Comparison of ENCODE assay signal across 9 mouse cellular contexts in the genomic region with DNA sequence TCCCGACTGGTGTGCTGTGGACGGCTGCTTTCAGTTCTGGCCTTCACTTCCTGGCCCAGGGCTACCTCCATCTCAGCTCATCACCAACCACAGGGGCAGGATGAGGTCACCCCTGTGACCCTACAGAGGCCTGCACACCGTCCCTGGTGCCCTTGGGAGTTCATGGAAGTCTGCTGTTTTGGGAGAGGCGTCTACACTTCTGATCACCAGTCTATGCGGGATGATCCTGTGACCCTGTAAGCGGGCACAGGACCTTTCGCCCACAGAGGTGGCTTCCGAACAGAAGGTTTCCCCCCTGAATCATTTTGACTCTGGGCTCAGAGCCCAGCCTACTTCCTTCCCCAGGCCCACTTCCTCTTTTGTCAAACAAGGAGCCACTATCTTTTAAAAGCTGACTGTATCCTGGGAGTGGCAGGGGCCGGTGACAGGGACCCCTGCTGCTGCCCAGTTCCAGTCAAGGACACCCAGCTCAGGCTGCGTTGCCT. TPM values are rescaled to one million over a fixed set of nuclear protein-coding genes. Genes with fewer than 3 reads are reported as not detected.
A peak's percentile ranks its signal among the peaks of the same experiment; 100 is the strongest.
DNase-seq lines count a peak whose midpoint lies in the region; ATAC-seq and TF ChIP-seq lines count a peak whose summit lies in the region.
"Had no signal": no experiment of that assay in that cellular context is flagged by ENCODE, and none has a peak within 500 bp of the region (broad histone marks: within the 10 kb centered on the region; RNA-seq: fewer than 3 reads in every experiment).

No protein-coding gene starts in this region.

- peak; percentile 62 for ATAC-seq in monocyte, adult 5-6 weeks (replicated peaks; ENCODE audit: insufficient number of reproducible peaks, low FRiP score, low TSS enrichment, poor library complexity, severe bottlenecking)
- ATAC-seq in hindbrain, postnatal 0 days, result no peak

- H3K9ac ChIP-seq in hindbrain, postnatal 0 days (replicated peaks; ENCODE audit: low read length), result no peak overlapping the region

- no peak overlapping the region for H3K27ac ChIP-seq in hindbrain, postnatal 0 days

- peak; percentile 39 for DNase-seq in CD4-positive, CD25-positive, alpha-beta regulatory T cell, adult 2 months (ENCODE audit: low read depth, low spot score)
- peak; percentile 71 for DNase-seq in ZHBTc4 (ENCODE audit: low read depth, low spot score)
- peak; percentile 61 for DNase-seq in kidney, postnatal 14 days
- DNase-seq in right cerebral cortex, postnatal 14 days, result no peak
- no peak for DNase-seq in ovary, postnatal 36 days (ENCODE audit: low spot score)
- no peak for DNase-seq in hindbrain, postnatal 0 days (ENCODE audit: low spot score)
- DNase-seq in layer of hippocampus, adult 18-20 months (ENCODE audit: low spot score in 2 of 2), result no peak
- DNase-seq: layer of hippocampus, postnatal 36 days had no signal

- H3K36me3 ChIP-seq in hindbrain, postnatal 0 days (ENCODE audit: insufficient read depth, low read length), result no peaks in the 10 kb centered on the region

- H3K4me3 ChIP-seq in hindbrain, postnatal 0 days (ENCODE audit: low read length), result no peak overlapping the region

- H3K4me2 ChIP-seq in hindbrain, postnatal 0 days (ENCODE audit: low read depth, low read length), result no peak overlapping the region

- 64% methylated on average over 10 of the region's 10 CpGs for WGBS in hindbrain, postnatal 0 days

- H3K4me1 ChIP-seq in hindbrain, postnatal 0 days (ENCODE audit: insufficient read depth, low read length), result no peaks in the 10 kb centered on the region

- no peaks in the 10 kb centered on the region for H3K9me3 ChIP-seq in hindbrain, postnatal 0 days (ENCODE audit: low read length)

- no peaks in the 10 kb centered on the region for H3K27me3 ChIP-seq in hindbrain, postnatal 0 days (ENCODE audit: insufficient read depth, low read length)

- no peak for TF ChIP-seq CTCF in hindbrain, postnatal 0 days (IDR thresholded peaks at IDR 0.05; ENCODE audit: low read depth)

RNA-seq across cellular contexts. Expression of gene Ceacam16, which starts 10.1 kb away (rescaled TPM):
- 0.39 TPM in 1 of 3 replicates, not detected in the others for total RNA-seq in monocyte, adult 5-6 weeks (2017)
- total RNA-seq in hindbrain, postnatal 0 days (2014; rRNA removed), result not detected in 2 replicates
- 0.86 and 0.89 TPM in 2 replicates for polyA plus RNA-seq in hindbrain, postnatal 0 days (2015; fragmentation: Nextera tagmentation; extraction: Ambion mirVana)
- not detected for total RNA-seq in layer of hippocampus, adult 18-20 months (2021)
- total RNA-seq: layer of hippocampus, postnatal 36 days had no signal

RNA-seq across cellular contexts. Expression of gene Ceacam19, which starts 16.6 kb away (rescaled TPM):
- 0.38 to 1.2 TPM (median 0.75 TPM) in 3 replicates for total RNA-seq in monocyte, adult 5-6 weeks (2017)
- not detected in 2 replicates for total RNA-seq in hindbrain, postnatal 0 days (2014; rRNA removed)
- not detected in 2 replicates for polyA plus RNA-seq in hindbrain, postnatal 0 days (2015; fragmentation: Nextera tagmentation; extraction: Ambion mirVana)
- total RNA-seq in layer of hippocampus, adult 18-20 months (2021), result not detected
- total RNA-seq: layer of hippocampus, postnatal 36 days had no signal

RNA-seq across cellular contexts. Expression of gene Gm19345, which starts 19.4 kb away (rescaled TPM):
- not detected in 3 replicates for total RNA-seq in monocyte, adult 5-6 weeks (2017)
- 41.5 and 53.7 TPM in 2 replicates for total RNA-seq in hindbrain, postnatal 0 days (2014; rRNA removed)
- polyA plus RNA-seq in hindbrain, postnatal 0 days (2015; fragmentation: Nextera tagmentation; extraction: Ambion mirVana), result 14.6 and 16.1 TPM in 2 replicates
- 1 to 10 TPM; 1.2 to 2.3 TPM for total RNA-seq in layer of hippocampus, adult 18-20 months (2021)

RNA-seq across cellular contexts. Expression of gene Bcl3, which starts 48.6 kb away (rescaled TPM):
- 13.7 to 16.6 TPM (median 13.9 TPM) in 3 replicates for total RNA-seq in monocyte, adult 5-6 weeks (2017)
- total RNA-seq in hindbrain, postnatal 0 days (2014; rRNA removed), result 0.40 and 0.89 TPM in 2 replicates
- polyA plus RNA-seq in hindbrain, postnatal 0 days (2015; fragmentation: Nextera tagmentation; extraction: Ambion mirVana), result 0.66 and 1.1 TPM in 2 replicates
- 1 to 10 TPM in 1 of 2 experiments, under 1 TPM in 1; 0.27 to 1.1 TPM for total RNA-seq in layer of hippocampus, adult 18-20 months (2021)

RNA-seq across cellular contexts. Expression of gene Pvr, which starts 49.8 kb away (rescaled TPM):
- 8.2 to 13.6 TPM (median 12.2 TPM) in 3 replicates for total RNA-seq in monocyte, adult 5-6 weeks (2017)
- 9.2 and 11.7 TPM in 2 replicates for total RNA-seq in hindbrain, postnatal 0 days (2014; rRNA removed)
- 6.1 and 7.0 TPM in 2 replicates for polyA plus RNA-seq in hindbrain, postnatal 0 days (2015; fragmentation: Nextera tagmentation; extraction: Ambion mirVana)
- 10 to 100 TPM; 12.4 to 12.8 TPM for total RNA-seq in layer of hippocampus, adult 18-20 months (2021)

Comparison
In these comparisons a context has a peak if more than half of its experiments do, and no peak if none do; other contexts are left out.
1. DNase-seq: peak in CD4-positive, CD25-positive, alpha-beta regulatory T cell, adult 2 months (single experiment), ZHBTc4 (single experiment) and kidney, postnatal 14 days (single experiment); none in right cerebral cortex, postnatal 14 days (single experiment), ovary, postnatal 36 days (single experiment), hindbrain, postnatal 0 days (single experiment) and layer of hippocampus, adult 18-20 months (0 of 2).
2. RNA of gene Gm19345, which starts 19.4 kb away (total RNA-seq): 41.5 to 53.7 TPM in hindbrain, postnatal 0 days; 1.2 to 2.3 TPM in layer of hippocampus, adult 18-20 months and not detected in monocyte, adult 5-6 weeks; every median in the first group is over 10 times any median in the second.